Mouse (Mus musculus) lung, postnatal 10 days (tissue): ENCODE data around the gene Zranb3.

ENCODE experiments used
- DNase-seq: peaks from one replicate; pipeline ENCODE4 v3.0.0; 2021

Gene Zranb3

GRCm38 (mm10) chr1:127937277-127937676, 165.6 kb downstream of the Zranb3 start:
- no peak for DNase-seq

GRCm38 (mm10) chr1:127934322-127934721, 168.5 kb downstream of the Zranb3 start:
- DNase-seq = no peak

- DNase-seq = no peak
Measured at GRCm38 (mm10) chr1:127933405-127933804, 169.4 kb downstream of the Zranb3 start.

GRCm38 (mm10) chr1:127915802-127916201, 187.0 kb downstream of the Zranb3 start:
- DNase-seq = no peak

GRCm38 (mm10) chr1:127915316-127915715, 187.5 kb downstream of the Zranb3 start:
- DNase-seq = no peak

GRCm38 (mm10) chr1:127913116-127913515, 189.7 kb downstream of the Zranb3 start:
- peak; percentile 45 for DNase-seq

- no peak for DNase-seq
Measured at GRCm38 (mm10) chr1:127904774-127905385, 198.0 kb downstream of the Zranb3 start.
